Mouse (Mus musculus) spleen, adult 12 weeks (tissue): Measurements from ENCODE around the gene Olfr134.
"Not testable (repeated sequence)": the region's sequence is repeated elsewhere in the genome, so short reads cannot be mapped to it uniquely, and the experiment has no call there.

ENCODE experiments used
- DNase-seq: peaks from one replicate; pipeline ENCODE4 v3.0.0; 2022; ENCODE audit warnings: low spot score

The Olfr134 gene

DNA sequence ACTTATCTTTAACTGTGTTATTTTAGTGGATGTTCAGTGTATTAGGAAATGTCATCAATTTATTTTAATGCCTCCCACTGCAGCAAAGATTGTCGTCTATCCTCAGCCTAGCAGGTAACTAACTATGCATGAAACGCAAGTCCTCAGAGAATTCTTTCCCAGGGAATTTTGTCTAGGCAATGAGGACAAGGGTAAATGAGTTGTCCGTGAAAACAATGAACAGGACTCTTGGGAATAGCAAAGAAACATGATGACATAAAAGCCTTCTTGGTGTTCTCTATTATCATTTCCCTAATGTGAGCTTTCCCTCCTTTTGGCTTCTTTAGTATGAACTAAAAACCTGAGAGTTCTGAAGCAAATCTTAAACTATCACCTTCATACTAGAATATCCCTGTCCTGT is at the start of gene Olfr134:
Gene Olfr134 (plus strand): TSS at position 301 of the 400 bp plus-strand sequence.
- no peak for DNase-seq

DNA sequence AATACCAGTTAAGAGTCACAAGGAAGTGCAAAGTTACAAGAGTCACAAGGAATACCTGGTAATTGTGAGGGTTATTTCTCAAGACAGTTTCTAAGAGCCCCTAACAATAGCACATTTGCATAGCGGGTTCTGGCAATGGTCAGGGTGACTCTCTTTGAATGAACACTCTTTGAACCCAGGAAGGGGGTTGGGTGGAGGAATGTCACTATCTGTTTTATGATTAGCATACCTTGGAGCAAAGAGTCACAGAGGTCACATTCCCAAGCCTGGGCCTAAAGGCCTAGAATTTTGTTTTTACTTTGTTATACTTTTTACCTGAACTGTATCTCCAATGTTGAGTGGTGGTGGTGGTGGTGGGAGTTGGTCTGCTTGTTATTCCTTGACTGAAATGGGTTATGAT is 47.0 kb upstream of the Olfr134 start:
- not testable (repeated sequence) for DNase-seq

DNA sequence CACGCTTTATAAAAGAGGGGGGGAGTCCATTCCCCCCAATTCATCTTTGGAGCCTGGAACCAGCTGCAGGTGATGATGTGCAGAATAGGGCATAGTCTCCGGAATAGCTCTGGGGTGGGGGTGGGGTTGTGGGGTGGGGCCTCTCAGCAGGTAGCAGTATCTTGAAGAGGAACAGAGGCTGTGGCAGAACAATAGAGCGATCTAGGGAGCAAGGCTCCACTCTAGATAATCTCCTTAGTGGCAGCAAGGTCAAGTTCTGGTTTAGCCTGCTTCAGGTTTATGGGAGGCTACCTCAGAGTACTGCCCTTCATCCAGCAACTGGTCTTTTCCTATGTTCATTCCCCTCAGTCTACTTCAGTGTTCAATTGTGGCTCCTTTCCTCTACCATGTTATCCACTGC is 45.8 kb upstream of the Olfr134 start:
- DNase-seq, result not testable (repeated sequence)

DNA sequence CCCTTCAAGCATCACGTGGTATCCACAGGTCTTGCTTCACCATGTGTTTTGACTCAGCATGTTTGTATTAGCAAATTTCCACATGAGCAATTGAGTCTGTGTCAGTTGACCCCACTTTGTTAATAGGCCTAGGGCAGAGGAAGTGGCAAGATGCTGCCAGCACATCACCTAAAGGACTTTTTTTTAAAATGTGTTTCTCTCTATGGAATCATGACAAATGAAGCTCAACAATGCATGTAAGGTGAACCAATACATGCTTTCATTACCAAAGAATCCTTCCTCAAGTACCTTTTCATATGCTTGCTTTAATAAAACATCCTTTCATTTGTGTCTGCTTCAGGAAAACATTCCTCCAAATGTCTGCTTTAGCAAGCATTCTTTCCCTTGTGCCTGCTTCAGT is 36.8 kb upstream of the Olfr134 start, which contains the start of gene Olfr132:
Gene Olfr132 (minus strand): TSS at position 101 of the 400 bp plus-strand sequence.
- DNase-seq, result no peak

DNA sequence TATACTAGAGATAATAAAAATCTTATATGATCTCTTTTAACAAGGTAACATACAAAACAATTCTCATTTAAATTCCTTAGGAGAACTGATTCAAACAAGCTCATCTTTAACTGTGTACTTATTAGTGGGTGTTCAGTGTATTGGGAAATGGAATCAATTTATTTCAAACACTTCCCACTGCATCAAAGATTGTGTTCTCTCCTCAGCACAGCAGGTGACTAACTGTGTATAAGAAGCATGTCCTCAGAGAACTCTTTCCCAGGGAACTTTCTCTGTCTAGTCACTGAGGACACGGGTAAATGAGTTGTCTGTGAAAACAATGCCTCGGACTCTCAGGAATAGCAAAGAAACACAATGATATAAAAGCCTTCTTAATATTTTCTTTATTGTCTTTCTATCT is 26.2 kb upstream of the Olfr134 start, which contains the start of gene Olfr133:
Gene Olfr133 (plus strand): TSS at position 301 of the 400 bp plus-strand sequence.
- DNase-seq, result no peak

DNA sequence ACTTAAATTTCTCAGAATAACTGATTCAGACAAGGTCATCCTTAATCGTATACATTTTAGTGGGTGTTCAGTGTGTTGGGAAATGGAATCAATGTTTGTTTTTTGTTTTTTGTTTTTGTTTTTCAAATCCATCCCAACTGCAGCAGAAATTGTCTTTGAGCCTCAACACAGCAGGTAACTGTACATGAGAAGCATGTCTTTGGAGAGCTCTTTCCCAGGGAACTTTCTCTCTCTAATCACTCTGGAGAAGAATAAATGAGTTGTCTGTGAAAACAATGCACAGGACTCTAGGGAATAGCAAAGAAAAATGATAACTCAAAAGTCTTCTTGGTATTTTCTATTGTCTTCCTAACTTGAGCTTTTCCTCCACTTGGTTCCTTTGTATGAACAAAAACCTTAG is 32.8 kb downstream of the Olfr134 start, which contains the start of gene Olfr135:
Gene Olfr135 (plus strand): TSS at position 301 of the 400 bp plus-strand sequence.
- no peak for DNase-seq
